Mouse (Mus musculus) heart, embryonic 12.5 days (tissue): ENCODE measurements around the gene Stc2. TPM values are rescaled to one million over a fixed set of nuclear protein-coding genes. Genes with fewer than 3 reads are reported as not detected.

Experiments
- ATAC-seq: fragments of 200-750 bp; cut with Nextera tagmentation; 2 replicates; pipeline ENCODE4 v1.8.0; 2017; ENCODE audit warnings: moderate TSS enrichment, moderate library complexity; ENCODE audit not compliant: insufficient number of reproducible peaks, low FRiP score
- H3K27ac ChIP-seq: fragments of 300-500 bp; sonication (generic); 2 replicates; pipeline ENCODE4 v1.5.1; 2016; ENCODE audit warnings: mild to moderate bottlenecking, moderate library complexity; ENCODE audit not compliant: poor library complexity, severe bottlenecking
- H3K27me3 ChIP-seq: fragments of 300-500 bp; sonication (generic); replicated peaks from 2 replicates; pipeline ENCODE4 v1.6.1; 2016; ENCODE audit warnings: mild to moderate bottlenecking, moderate library complexity
- H3K36me3 ChIP-seq: fragments of 300-500 bp; sonication (generic); 2 replicates; pipeline ENCODE4 v1.6.1; 2016; ENCODE audit warnings: mild to moderate bottlenecking, moderate library complexity
- H3K4me1 ChIP-seq: fragments of 300-500 bp; sonication (generic); replicated peaks from 2 replicates; pipeline ENCODE4 v1.6.1; 2016; ENCODE audit warnings: mild to moderate bottlenecking
- H3K4me2 ChIP-seq: fragments of 300-500 bp; sonication (generic); 2 replicates; pipeline ENCODE4 v1.6.1; 2016; ENCODE audit warnings: mild to moderate bottlenecking, moderate library complexity
- H3K4me3 ChIP-seq: fragments of 300-500 bp; sonication (generic); 2 replicates; pipeline ENCODE4 v1.5.1; 2016; ENCODE audit warnings: mild to moderate bottlenecking
- H3K9ac ChIP-seq: fragments of 300-500 bp; sonication (generic); 2 replicates; pipeline ENCODE4 v1.6.1; 2016; ENCODE audit warnings: mild to moderate bottlenecking, moderate library complexity
- H3K9me3 ChIP-seq: fragments of 300-500 bp; sonication (generic); replicated peaks from 2 replicates; pipeline ENCODE4 v1.6.1; 2016; ENCODE audit warnings: mild to moderate bottlenecking, moderate library complexity
- WGBS: fragments of 180-500 bp; shearing (Covaris S2); methylation state at CpG from one replicate; pipeline ENCODE4 v1.1.7; 2016; 5-methylcytosine and 5-hydroxymethylcytosine counted together
- polyA plus RNA-seq: library from polyadenylated mRNA; unstranded; fragments of >200 nt; fragmentation: Nextera tagmentation; extraction: Ambion mirVana; gene quantifications from 2 replicates; pipeline ENCODE4 v1.2.1, GENCODE M21; 2016

The Stc2 gene
- polyA plus RNA-seq, 1 experiment from 2014 or later = 3.7 TPM

DNA sequence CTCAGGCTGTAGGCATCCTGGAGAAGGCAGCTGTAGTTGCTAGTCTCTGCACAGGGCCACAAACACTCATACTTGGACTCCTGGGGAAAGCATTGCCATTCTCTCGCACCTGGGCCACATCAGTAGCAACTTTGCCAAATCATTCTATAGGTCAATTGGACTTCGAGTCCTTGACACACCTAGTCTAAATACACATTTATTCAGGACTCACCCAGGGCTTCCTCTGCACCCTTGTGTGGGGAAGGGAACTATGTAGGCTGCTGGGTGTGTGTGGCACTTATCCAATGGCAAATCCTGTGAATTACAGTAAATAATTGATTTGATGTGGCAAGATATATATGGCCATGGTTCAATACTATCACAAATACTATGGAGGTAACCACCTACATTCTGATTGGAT, 14.1 kb upstream of the Stc2 start:
- Histone ChIP-seq H3K9me3 (no peaks in the 10 kb centered on the region), H3K4me2 (no peak overlapping the region), H3K27me3 (no peaks in the 10 kb centered on the region), H3K27ac (no peak overlapping the region), H3K36me3 (no peaks in the 10 kb centered on the region), H3K4me3 (no peak overlapping the region), H3K4me1 (no peaks in the 10 kb centered on the region), H3K9ac (no peak overlapping the region)
- ATAC-seq = no peak
- 88% methylated on average over 2 of the region's 2 CpGs for WGBS

DNA sequence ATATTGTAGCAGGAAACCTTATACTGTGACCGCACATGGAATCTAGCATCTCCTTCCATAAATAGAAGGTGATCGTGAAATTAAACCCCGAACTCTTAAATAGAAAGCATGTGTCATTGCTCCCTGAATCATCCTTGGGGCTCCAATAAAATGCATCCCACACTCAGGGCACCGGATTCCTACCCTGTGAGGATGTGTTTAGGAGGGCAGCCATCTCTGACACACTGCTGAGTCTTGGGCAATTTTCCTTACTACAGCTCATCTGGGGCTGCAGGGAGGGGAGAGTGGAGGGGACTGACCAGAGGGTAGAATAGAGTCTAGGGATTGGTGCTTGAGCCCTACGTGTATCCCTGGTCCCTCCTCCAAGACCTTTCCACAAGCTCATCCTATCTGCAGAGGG, 12.3 kb upstream of the Stc2 start:
- no peaks in the 10 kb centered on the region for H3K4me1 ChIP-seq
- no peaks in the 10 kb centered on the region for H3K27me3 ChIP-seq
- H3K4me3 ChIP-seq = no peak overlapping the region
- peaks cover 5% of the 10 kb centered on the region for H3K9me3 ChIP-seq
- no peak for ATAC-seq
- H3K4me2 ChIP-seq = no peak overlapping the region
- WGBS = 72% methylated on average over 5 of the region's 5 CpGs
- H3K36me3 ChIP-seq = no peaks in the 10 kb centered on the region
- no peak overlapping the region for H3K27ac ChIP-seq
- no peak overlapping the region for H3K9ac ChIP-seq

GRCm38 (mm10) chr11:31373438-31373837, 3.6 kb upstream of the Stc2 start:
- no peak overlapping the region for H3K4me2 ChIP-seq
- H3K27me3 ChIP-seq = peaks cover 22% of the 10 kb centered on the region; the same call in 1 of the 2 replicates
- no peak overlapping the region for H3K27ac ChIP-seq
- no peak overlapping the region for H3K4me3 ChIP-seq
- WGBS = 66% methylated on average over 7 of the region's 7 CpGs
- no peak for ATAC-seq
- H3K36me3 ChIP-seq = no peaks in the 10 kb centered on the region
- H3K9me3 ChIP-seq = peaks cover 5% of the 10 kb centered on the region
- no peak overlapping the region for H3K9ac ChIP-seq
- peaks cover 18% of the 10 kb centered on the region for H3K4me1 ChIP-seq

- Histone ChIP-seq H3K4me3 (no peak overlapping the region), H3K9ac (no peak overlapping the region), H3K4me2 (no peak overlapping the region), H3K9me3 (no peaks in the 10 kb centered on the region), H3K27me3 (peaks cover 22% of the 10 kb centered on the region; the same call in 1 of the 2 replicates), H3K4me1 (peaks cover 22% of the 10 kb centered on the region), H3K36me3 (no peaks in the 10 kb centered on the region), H3K27ac (no peak overlapping the region)
- no peak for ATAC-seq
- 80% methylated on average over 4 of the region's 4 CpGs for WGBS
These were observed 2.3 kb upstream of the Stc2 start for GRCm38 (mm10) chr11:31372206-31372605.

DNA sequence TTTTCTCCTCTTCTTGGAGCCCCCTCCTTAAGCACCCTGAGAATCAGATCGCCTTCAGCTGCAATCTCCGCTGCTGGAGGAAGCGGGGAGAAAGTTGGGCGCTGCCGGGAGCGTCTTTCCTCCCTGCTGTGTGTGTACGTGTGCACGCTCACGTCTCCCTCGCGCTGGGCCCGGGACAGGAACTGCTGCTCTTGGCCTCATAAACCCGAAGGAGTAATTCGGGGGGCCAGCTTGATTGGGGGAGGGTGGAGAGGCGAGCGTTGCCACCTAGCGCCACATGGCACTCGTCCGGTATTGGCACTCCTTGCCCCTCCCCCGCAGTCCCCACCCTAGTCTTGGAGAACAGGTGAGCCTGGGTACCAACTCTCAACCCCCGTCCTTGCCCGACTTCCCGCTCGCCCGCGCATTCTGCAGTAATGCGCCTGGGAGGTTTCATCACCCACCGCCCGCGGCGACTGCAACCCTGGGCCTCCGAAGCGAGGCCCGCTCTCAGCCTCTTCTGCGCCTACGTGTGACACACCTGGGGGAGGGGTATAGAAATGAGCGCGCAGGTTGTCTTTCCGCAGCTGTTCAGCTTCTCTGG, 1.5 kb upstream of the Stc2 start:
- Histone ChIP-seq H3K4me1 (peaks cover 22% of the 10 kb centered on the region), H3K9me3 (no peaks in the 10 kb centered on the region), H3K27ac (no peak overlapping the region), H3K4me2 (peak overlapping the region; percentile 92), H3K27me3 (peaks cover 24% of the 10 kb centered on the region; the same call in 1 of the 2 replicates), H3K9ac (peak overlapping the region; percentile 19), H3K4me3 (peak overlapping the region; percentile 64), H3K36me3 (no peaks in the 10 kb centered on the region)
- ATAC-seq = no peak
- 1% methylated on average over 39 of the region's 39 CpGs for WGBS

- Histone ChIP-seq H3K36me3 (no peaks in the 10 kb centered on the region), H3K27ac (no peak overlapping the region), H3K27me3 (peaks cover 29% of the 10 kb centered on the region), H3K4me1 (peaks cover 22% of the 10 kb centered on the region), H3K4me2 (peak overlapping the region; percentile 92), H3K9me3 (no peaks in the 10 kb centered on the region), H3K4me3 (peak overlapping the region; percentile 64), H3K9ac (peak overlapping the region; percentile 74)
- WGBS = 5% methylated on average over 22 of the region's 24 CpGs
- ATAC-seq = 0 out of 2 replicates have a peak, but pooled peaks have one; percentile 7
These were observed 759 bp upstream of the Stc2 start for GRCm38 (mm10) chr11:31370436-31371230.

DNA sequence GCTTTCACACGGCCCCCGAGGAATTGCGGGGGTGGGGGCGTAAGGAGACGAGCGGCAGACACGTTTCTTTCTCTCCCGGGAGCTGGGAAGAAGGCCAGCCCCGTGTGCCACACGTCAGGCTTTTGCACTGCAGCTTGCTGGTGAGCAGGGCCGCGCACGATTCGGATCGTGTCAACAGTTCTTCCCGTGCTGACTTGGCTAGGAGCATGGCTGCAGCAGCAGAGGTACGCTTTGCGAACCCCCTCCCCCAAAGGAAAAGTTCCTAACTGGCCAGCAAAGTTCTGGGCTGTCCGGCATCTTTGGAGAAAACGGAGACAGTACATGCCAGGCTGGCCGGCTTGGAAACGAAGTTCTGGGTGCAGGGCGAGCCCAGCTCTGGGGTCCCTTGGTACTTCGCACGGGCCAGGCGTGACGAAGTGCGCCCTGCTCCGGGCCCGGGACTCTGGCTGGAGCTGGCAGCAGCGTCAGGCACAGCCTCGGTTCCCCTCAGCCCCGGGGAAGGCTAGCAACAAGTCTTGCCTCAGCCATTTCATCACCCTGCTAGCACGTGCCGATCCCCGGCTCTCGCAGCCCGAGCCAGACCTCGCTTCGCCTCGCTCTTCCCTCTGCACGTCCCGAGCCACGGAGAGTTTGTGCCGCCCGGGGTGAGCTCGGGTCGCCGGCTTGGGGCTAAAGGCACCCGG, 768 bp downstream of the Stc2 start:
- Histone ChIP-seq H3K27ac (peak overlapping the region; percentile 46), H3K9ac (peak overlapping the region; percentile 74), H3K36me3 (no peaks in the 10 kb centered on the region), H3K4me3 (peak overlapping the region; percentile 64), H3K4me2 (peak overlapping the region; percentile 92), H3K4me1 (peaks cover 22% of the 10 kb centered on the region), H3K27me3 (peaks cover 35% of the 10 kb centered on the region), H3K9me3 (no peaks in the 10 kb centered on the region)
- WGBS = under 1% methylated on average over 50 of the region's 50 CpGs
- peak; percentile 58 for ATAC-seq

DNA sequence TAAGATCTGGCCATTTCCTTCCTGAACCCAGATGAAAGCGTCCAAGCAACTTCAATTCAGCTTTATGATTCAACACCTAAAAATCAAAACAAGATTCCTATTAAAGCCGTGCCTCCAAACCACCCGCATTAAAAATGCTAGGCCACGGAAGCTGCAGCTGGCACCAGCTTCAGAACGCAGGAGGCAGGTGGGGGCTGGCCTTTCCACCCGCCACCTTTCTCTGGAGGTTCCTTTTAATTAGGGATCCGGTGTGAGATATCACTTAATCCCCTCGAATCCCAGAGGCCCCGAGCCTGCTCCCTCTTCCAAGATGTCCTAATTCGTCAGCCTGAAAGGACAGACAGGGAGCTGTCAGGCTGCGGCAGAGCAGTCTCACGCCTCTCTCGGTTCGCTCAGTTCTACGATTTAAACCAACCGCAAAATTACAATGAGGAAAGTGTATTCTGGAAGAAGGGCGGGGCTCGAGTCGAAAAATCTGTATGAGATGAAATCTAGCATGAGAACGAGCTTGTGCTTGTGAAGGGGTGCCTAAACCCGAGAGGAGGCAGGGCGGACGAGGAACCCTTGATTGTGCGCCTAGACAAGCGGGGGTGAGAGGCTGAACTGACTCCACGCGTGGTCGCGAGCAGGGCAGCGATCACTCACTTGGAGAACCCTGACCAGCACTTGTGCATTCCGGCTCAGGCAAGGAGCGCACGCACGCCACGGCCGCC, 1.5 kb downstream of the Stc2 start:
- H3K4me1 ChIP-seq = peaks cover 22% of the 10 kb centered on the region
- H3K36me3 ChIP-seq = no peaks in the 10 kb centered on the region
- no peaks in the 10 kb centered on the region for H3K9me3 ChIP-seq
- ATAC-seq = no peak
- peak overlapping the region; percentile 92 for H3K4me2 ChIP-seq
- 4% methylated on average over 36 of the region's 36 CpGs for WGBS
- H3K27ac ChIP-seq = no peak overlapping the region
- peak overlapping the region; percentile 74 for H3K9ac ChIP-seq
- H3K4me3 ChIP-seq = peak overlapping the region; percentile 64
- peaks cover 33% of the 10 kb centered on the region for H3K27me3 ChIP-seq

- Histone ChIP-seq H3K4me2 (no peak overlapping the region), H3K9me3 (no peaks in the 10 kb centered on the region), H3K4me3 (no peak overlapping the region), H3K36me3 (no peaks in the 10 kb centered on the region), H3K27ac (no peak overlapping the region), H3K9ac (no peak overlapping the region), H3K4me1 (peaks cover 27% of the 10 kb centered on the region), H3K27me3 (peaks cover 20% of the 10 kb centered on the region)
- ATAC-seq = no peak
- WGBS = 58% methylated on average over 4 of the region's 4 CpGs
These were observed 3.0 kb downstream of the Stc2 start for GRCm38 (mm10) chr11:31366827-31367226.

GRCm38 (mm10) chr11:31366421-31366820, 3.5 kb downstream of the Stc2 start:
- H3K4me1 ChIP-seq = peaks cover 25% of the 10 kb centered on the region
- no peak for ATAC-seq
- H3K27me3 ChIP-seq = peaks cover 16% of the 10 kb centered on the region
- H3K4me3 ChIP-seq = no peak overlapping the region
- H3K36me3 ChIP-seq = no peaks in the 10 kb centered on the region
- WGBS = 62% methylated on average over 2 of the region's 2 CpGs
- no peak overlapping the region for H3K9ac ChIP-seq
- no peaks in the 10 kb centered on the region for H3K9me3 ChIP-seq
- H3K27ac ChIP-seq = no peak overlapping the region
- no peak overlapping the region for H3K4me2 ChIP-seq

DNA sequence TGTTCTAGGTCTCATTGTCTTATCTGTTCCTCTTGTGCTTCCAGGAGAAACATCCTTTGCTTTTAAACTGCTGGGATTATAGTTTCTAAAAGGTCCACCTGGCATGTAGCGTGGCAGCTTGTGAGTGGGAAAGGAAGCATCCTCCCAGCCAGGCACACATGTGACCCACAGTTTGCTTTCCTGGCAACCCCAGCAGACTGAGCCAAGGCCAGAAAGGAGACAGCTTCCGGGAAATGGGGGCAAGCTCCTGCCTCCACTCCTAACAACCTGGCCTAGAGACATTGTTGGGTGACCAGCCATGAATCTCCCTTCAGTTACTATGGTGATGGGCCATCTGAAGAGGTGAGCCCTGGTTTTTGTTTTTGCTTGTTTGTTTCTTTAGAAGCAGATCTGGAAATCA, 3.9 kb downstream of the Stc2 start:
- no peak overlapping the region for H3K27ac ChIP-seq
- no peaks in the 10 kb centered on the region for H3K9me3 ChIP-seq
- no peaks in the 10 kb centered on the region for H3K36me3 ChIP-seq
- H3K4me2 ChIP-seq = no peak overlapping the region
- ATAC-seq = no peak
- peaks cover 13% of the 10 kb centered on the region for H3K27me3 ChIP-seq
- H3K9ac ChIP-seq = no peak overlapping the region
- no peak overlapping the region for H3K4me3 ChIP-seq
- H3K4me1 ChIP-seq = peaks cover 20% of the 10 kb centered on the region
- 75% methylated on average over 2 of the region's 2 CpGs for WGBS
